ENCODE assay signal across 22 mouse cellular contexts in genomic region chr3:60474654-60474972, GRCm38 (mm10). TPM values are rescaled to one million over a fixed set of nuclear protein-coding genes. Genes with fewer than 3 reads are reported as not detected.
A peak's percentile ranks its signal among the peaks of the same experiment; 100 is the strongest.
DNase-seq lines count a peak whose midpoint lies in the region; ATAC-seq and TF ChIP-seq lines count a peak whose summit lies in the region.
"Had no signal": no experiment of that assay in that cellular context is flagged by ENCODE, and none has a peak within 500 bp of the region (broad histone marks: within the 10 kb centered on the region; RNA-seq: fewer than 3 reads in every experiment).

No protein-coding gene starts in this region.

- 80% methylated on average over 3 of the region's 3 CpGs for WGBS in liver, embryonic 11.5 days
- 42% methylated on average over 3 of the region's 3 CpGs for WGBS in liver, embryonic 13.5 days (ENCODE audit: insufficient replicate concordance)
- WGBS in small intestine, adult 2 months = 88% methylated on average over 3 of the region's 3 CpGs
- 92% methylated on average over 3 of the region's 3 CpGs for WGBS in midbrain, embryonic 11.5 days
- WGBS in forebrain, embryonic 10.5 days = 95% methylated on average over 3 of the region's 3 CpGs

- H3K9me3 ChIP-seq in liver, embryonic 11.5 days (ENCODE audit: control insufficient read depth, low read length) = no peaks in the 10 kb centered on the region
- H3K9me3 ChIP-seq in liver, embryonic 13.5 days (replicated peaks) = no peaks in the 10 kb centered on the region
- H3K9me3 ChIP-seq in midbrain, embryonic 11.5 days (ENCODE audit: control insufficient read depth, low read length) = no peaks in the 10 kb centered on the region
- H3K9me3 ChIP-seq in forebrain, embryonic 10.5 days = no peaks in the 10 kb centered on the region
- H3K9me3 ChIP-seq: embryonic facial prominence, embryonic 15.5 days; limb, embryonic 10.5 days; neural tube, embryonic 13.5 days had no signal

- peak overlapping the region; percentile 25; the same call in 1 of the 2 replicates for H3K9ac ChIP-seq in liver, embryonic 11.5 days (ENCODE audit: low read depth, low read length)
- H3K9ac ChIP-seq in liver, embryonic 13.5 days = peak overlapping the region; percentile 68
- H3K9ac ChIP-seq in midbrain, embryonic 11.5 days (ENCODE audit: low read length) = no peak overlapping the region
- H3K9ac ChIP-seq: embryonic facial prominence, embryonic 15.5 days; hindbrain, embryonic 14.5 days; neural tube, embryonic 13.5 days had no signal

- peaks cover 5% of the 10 kb centered on the region; the same call in 1 of the 2 replicates for H3K4me1 ChIP-seq in liver, embryonic 11.5 days (replicated peaks; ENCODE audit: control insufficient read depth, insufficient read depth, low read length)
- H3K4me1 ChIP-seq in bone marrow macrophage, adult 2 months (ENCODE audit: control insufficient read depth, insufficient read depth, low read length) = peaks cover 16% of the 10 kb centered on the region
- H3K4me1 ChIP-seq in liver, embryonic 13.5 days (replicated peaks) = peaks cover 34% of the 10 kb centered on the region
- no peaks in the 10 kb centered on the region for H3K4me1 ChIP-seq in small intestine, adult 2 months (ENCODE audit: control insufficient read depth, insufficient read depth, insufficient read length, low read length)
- no peaks in the 10 kb centered on the region for H3K4me1 ChIP-seq in midbrain, embryonic 11.5 days (ENCODE audit: control insufficient read depth, insufficient read depth, low read length)
- no peaks in the 10 kb centered on the region for H3K4me1 ChIP-seq in forebrain, embryonic 10.5 days
- H3K4me1 ChIP-seq: embryonic facial prominence, embryonic 15.5 days; limb, embryonic 10.5 days; neural tube, embryonic 13.5 days had no signal

- no peak for ATAC-seq in liver, embryonic 11.5 days (replicated peaks; ENCODE audit: low FRiP score)
- ATAC-seq in liver, embryonic 13.5 days (ENCODE audit: low read depth) = no peak
- ATAC-seq in midbrain, embryonic 11.5 days (ENCODE audit: low FRiP score) = no peak
- ATAC-seq: activated CD4-positive, CD25-positive, alpha-beta regulatory T cell, adult 4 months; forebrain, embryonic 14.5 days; intestine, embryonic 16.5 days; Patski had no signal

- peak overlapping the region; percentile 49 for H3K4me2 ChIP-seq in liver, embryonic 11.5 days
- peak overlapping the region; percentile 62 for H3K4me2 ChIP-seq in liver, embryonic 13.5 days
- H3K4me2 ChIP-seq in midbrain, embryonic 11.5 days = no peak overlapping the region
- H3K4me2 ChIP-seq: embryonic facial prominence, embryonic 15.5 days; hindbrain, embryonic 14.5 days; neural tube, embryonic 13.5 days had no signal

- no peaks in the 10 kb centered on the region for H3K36me3 ChIP-seq in liver, embryonic 11.5 days (ENCODE audit: control insufficient read depth, insufficient read depth, low read length)
- H3K36me3 ChIP-seq in liver, embryonic 13.5 days = no peaks in the 10 kb centered on the region
- no peaks in the 10 kb centered on the region for H3K36me3 ChIP-seq in small intestine, adult 2 months (ENCODE audit: control insufficient read depth, insufficient read depth, low read length)
- no peaks in the 10 kb centered on the region for H3K36me3 ChIP-seq in midbrain, embryonic 11.5 days (ENCODE audit: control insufficient read depth, insufficient read depth, low read length)
- no peaks in the 10 kb centered on the region for H3K36me3 ChIP-seq in forebrain, embryonic 10.5 days (replicated peaks)
- H3K36me3 ChIP-seq: embryonic facial prominence, embryonic 15.5 days; limb, embryonic 10.5 days; neural tube, embryonic 13.5 days had no signal

- H3K27ac ChIP-seq in liver, embryonic 11.5 days (ENCODE audit: low read depth, low read length) = no peak overlapping the region
- H3K27ac ChIP-seq in bone marrow macrophage, adult 2 months (ENCODE audit: insufficient read depth, low read depth, low read length) = peak overlapping the region; percentile 91
- H3K27ac ChIP-seq in liver, embryonic 13.5 days = peak overlapping the region; percentile 79
- peak overlapping the region; percentile 27; the same call in 1 of the 2 replicates for H3K27ac ChIP-seq in small intestine, adult 2 months (ENCODE audit: insufficient read depth, low read depth, low read length)
- H3K27ac ChIP-seq in midbrain, embryonic 11.5 days (ENCODE audit: low read depth, low read length) = no peak overlapping the region
- H3K27ac ChIP-seq in forebrain, embryonic 10.5 days = no peak overlapping the region
- H3K27ac ChIP-seq: embryonic facial prominence, embryonic 15.5 days; hindbrain, embryonic 14.5 days; limb, embryonic 10.5 days; neural tube, embryonic 13.5 days had no signal

- no peak for TF ChIP-seq POLR2A in bone marrow macrophage, adult 2 months (IDR thresholded peaks at IDR 0.05; ENCODE audit: borderline replicate concordance, low read depth, low read length)
- no peak for TF ChIP-seq POLR2A in small intestine, adult 2 months (IDR thresholded peaks at IDR 0.05; ENCODE audit: low read depth, low read length)

- TF ChIP-seq CTCF in bone marrow macrophage, adult 2 months (IDR thresholded peaks at IDR 0.05; ENCODE audit: low read depth, low read length) = no peak
- no peak for TF ChIP-seq CTCF in small intestine, adult 2 months (IDR thresholded peaks at IDR 0.05; ENCODE audit: extremely low read depth, insufficient read length, insufficient replicate concordance, low read depth, low read length)

- H3K27me3 ChIP-seq in liver, embryonic 11.5 days (replicated peaks; ENCODE audit: control insufficient read depth, insufficient read depth, low read length) = no peaks in the 10 kb centered on the region
- no peaks in the 10 kb centered on the region for H3K27me3 ChIP-seq in liver, embryonic 13.5 days
- no peaks in the 10 kb centered on the region for H3K27me3 ChIP-seq in small intestine, adult 2 months (ENCODE audit: control insufficient read depth, insufficient read depth, low read length)
- no peaks in the 10 kb centered on the region for H3K27me3 ChIP-seq in midbrain, embryonic 11.5 days (ENCODE audit: control insufficient read depth, insufficient read depth, low read length)
- no peaks in the 10 kb centered on the region for H3K27me3 ChIP-seq in forebrain, embryonic 10.5 days (ENCODE audit: poor library complexity, severe bottlenecking)
- H3K27me3 ChIP-seq: embryonic facial prominence, embryonic 15.5 days; neural tube, embryonic 13.5 days; Patski had no signal

- no peak for DNase-seq in liver, embryonic 11.5 days (ENCODE audit: low spot score)
- no peak for DNase-seq in liver
- no peak for DNase-seq in liver, embryonic 13.5 days
- no peak for DNase-seq in midbrain, embryonic 11.5 days (ENCODE audit: low spot score, missing footprints)
- no peak for DNase-seq in forebrain, embryonic 10.5 days (ENCODE audit: extremely low spot score, low spot score)
- DNase-seq: adrenal gland, postnatal 36 days; cerebellum, postnatal 10 days; embryo, embryonic 11 days; heart, adult 18-20 months; heart, postnatal 14 days; lung, adult 2 months; lung, postnatal 4 days had no signal

- H3K4me3 ChIP-seq in liver, embryonic 11.5 days (ENCODE audit: low read depth, low read length) = peak overlapping the region; percentile 26
- peak overlapping the region; percentile 70 for H3K4me3 ChIP-seq in bone marrow macrophage, adult 2 months (ENCODE audit: insufficient read depth, low read length)
- H3K4me3 ChIP-seq in liver, embryonic 13.5 days (replicated peaks) = peak overlapping the region; percentile 55
- H3K4me3 ChIP-seq in small intestine, adult 2 months (ENCODE audit: low read depth, low read length) = no peak overlapping the region
- H3K4me3 ChIP-seq in midbrain, embryonic 11.5 days (ENCODE audit: low read depth, low read length) = no peak overlapping the region
- H3K4me3 ChIP-seq in forebrain, embryonic 10.5 days = no peak overlapping the region
- H3K4me3 ChIP-seq: embryonic facial prominence, embryonic 15.5 days; limb, embryonic 10.5 days; neural tube, embryonic 13.5 days had no signal

RNA-seq across cellular contexts. Expression of gene Mbnl1, which starts 2.0 kb away (rescaled TPM):
- 242 and 268 TPM in 2 replicates for polyA plus RNA-seq in liver, embryonic 11.5 days (2014; fragmentation: Nextera tagmentation; extraction: Ambion mirVana)
- 668 and 730 TPM in 2 replicates for polyA plus RNA-seq in bone marrow macrophage, adult 2 months (2012; ENCODE audit: insufficient read depth, insufficient read length, missing spikeins)
- polyA plus RNA-seq in liver, embryonic 13.5 days (2015; fragmentation: Nextera tagmentation; extraction: Ambion mirVana) = 123 and 153 TPM in 2 replicates
- 27.2 and 48.7 TPM in 2 replicates for polyA plus RNA-seq in small intestine, adult 2 months (2012; rRNA removed)
- polyA plus RNA-seq in midbrain, embryonic 11.5 days (2014; fragmentation: Nextera tagmentation; extraction: Ambion mirVana) = 36.2 and 43.0 TPM in 2 replicates
- 37.6 and 40.0 TPM in 2 replicates for polyA plus RNA-seq in forebrain, embryonic 10.5 days (2016; fragmentation: Nextera tagmentation; extraction: Ambion mirVana)

Comparison
In these comparisons a context has a peak if more than half of its experiments do, and no peak if none do; other contexts are left out.
1. H3K27ac ChIP-seq: peak in bone marrow macrophage, adult 2 months (single experiment), liver, embryonic 13.5 days (single experiment) and small intestine, adult 2 months (single experiment); none in liver, embryonic 11.5 days (single experiment), midbrain, embryonic 11.5 days (single experiment) and forebrain, embryonic 10.5 days (single experiment).
2. H3K4me3 ChIP-seq: peak in liver, embryonic 11.5 days (single experiment), bone marrow macrophage, adult 2 months (single experiment) and liver, embryonic 13.5 days (single experiment); none in small intestine, adult 2 months (single experiment), midbrain, embryonic 11.5 days (single experiment) and forebrain, embryonic 10.5 days (single experiment).